Mouse (Mus musculus) forebrain, postnatal 0 days (tissue): Measurements from ENCODE around the gene Gm28043. TPM values are rescaled to one million over a fixed set of nuclear protein-coding genes. Genes with fewer than 3 reads are reported as not detected.
A peak's percentile ranks its signal among the peaks of the same experiment; 100 is the strongest.

Experiments
- ATAC-seq: fragments of 200-750 bp; cut with Nextera tagmentation; 2 replicates; pipeline ENCODE4 v1.8.0; 2017; ENCODE audit warnings: mild to moderate bottlenecking, moderate library complexity
- DNase-seq: peaks from one replicate; pipeline ENCODE4 v3.0.0-alpha.2; 2015
- H3K27ac ChIP-seq: fragments of 300-500 bp; sonication (generic); 2 replicates; pipeline ENCODE4 v1.5.1; 2014; ENCODE audit warnings: low read depth, mild to moderate bottlenecking, antibody characterized with exemption, low read length, moderate library complexity, mixed read lengths
- H3K27me3 ChIP-seq: fragments of 300-500 bp; sonication (generic); 2 replicates; pipeline ENCODE4 v1.6.1; 2014; ENCODE audit warnings: mild to moderate bottlenecking, low read length, mixed read lengths; ENCODE audit not compliant: insufficient read depth
- H3K36me3 ChIP-seq: fragments of 300-500 bp; sonication (generic); 2 replicates; pipeline ENCODE4 v1.6.1; 2014; ENCODE audit warnings: mild to moderate bottlenecking, moderate library complexity; ENCODE audit not compliant: insufficient read depth
- H3K4me1 ChIP-seq: fragments of 300-500 bp; sonication (generic); 2 replicates; pipeline ENCODE4 v1.6.1; 2014; ENCODE audit warnings: antibody characterized with exemption; ENCODE audit not compliant: insufficient read depth
- H3K4me2 ChIP-seq: fragments of 300-500 bp; sonication (generic); 2 replicates; pipeline ENCODE4 v1.6.1; 2014; ENCODE audit warnings: low read depth, mild to moderate bottlenecking, moderate library complexity
- H3K4me3 ChIP-seq: fragments of 300-500 bp; sonication (generic); 2 replicates; pipeline ENCODE4 v1.5.1; 2014; ENCODE audit warnings: low read depth, low read length, mixed read lengths
- H3K9ac ChIP-seq: fragments of 300-500 bp; sonication (generic); 2 replicates; pipeline ENCODE4 v1.6.1; 2014; ENCODE audit warnings: mild to moderate bottlenecking
- H3K9me3 ChIP-seq: fragments of 300-500 bp; sonication (generic); 2 replicates; pipeline ENCODE4 v1.6.1; 2016; ENCODE audit warnings: low read length
- CTCF ChIP-seq: sonication (generic); IDR thresholded peaks from 2 replicates; pipeline ENCODE4 v1.5.1; 2016; ENCODE audit warnings: antibody characterized with exemption, control low read depth, low read depth
- WGBS: fragments of 180-500 bp; shearing (Covaris S2); extraction: QIAGEN DNeasy Blood & Tissue Kit; methylation state at CpG from one replicate; pipeline ENCODE4 v1.1.7; 2014; 5-methylcytosine and 5-hydroxymethylcytosine counted together
- polyA plus RNA-seq: library from polyadenylated mRNA; unstranded; fragments of >200 nt; fragmentation: Nextera tagmentation; extraction: Ambion mirVana; gene quantifications from 2 replicates; pipeline ENCODE4 v1.2.1, GENCODE M21; 2015
- total RNA-seq: library from RNA; depleted of rRNA; stranded (reverse); fragments of >200 nt; gene quantifications from 2 replicates; pipeline ENCODE4 v1.2.3, GENCODE M21; 2014

Gm28043 gene
- total and polyA plus RNA-seq, 2 experiments from 2014 or later = 2.3 to 7.0 TPM

DNA sequence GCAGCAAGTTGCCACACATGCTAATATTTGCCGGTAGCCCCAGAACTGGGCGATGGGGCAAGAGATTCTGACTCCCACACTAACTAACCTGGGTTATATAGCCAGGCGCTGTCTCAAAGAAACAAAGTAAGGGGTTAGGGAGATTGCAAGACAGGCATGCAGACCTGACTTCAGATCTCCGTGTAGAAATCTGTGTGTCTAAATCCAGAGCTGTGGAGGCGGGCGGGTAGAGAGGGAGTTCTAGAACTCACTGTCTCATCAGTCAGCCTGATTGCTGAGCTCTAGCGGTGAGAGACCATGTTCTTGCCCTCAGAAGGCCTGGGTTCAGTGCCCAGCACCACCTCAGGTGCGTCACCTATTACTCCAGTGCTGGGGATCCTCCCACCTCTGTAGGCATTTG lies 8.8 kb downstream of the Gm28043 start:
- H3K27ac ChIP-seq = no peak overlapping the region
- no peaks in the 10 kb centered on the region for H3K9me3 ChIP-seq
- H3K36me3 ChIP-seq = peaks cover 63% of the 10 kb centered on the region
- no peak for DNase-seq
- 95% methylated on average over 8 of the region's 8 CpGs for WGBS
- no peaks in the 10 kb centered on the region for H3K4me1 ChIP-seq
- no peak for TF ChIP-seq CTCF
- no peak overlapping the region for H3K9ac ChIP-seq
- no peak overlapping the region for H3K4me3 ChIP-seq
- H3K4me2 ChIP-seq = no peak overlapping the region
- H3K27me3 ChIP-seq = no peaks in the 10 kb centered on the region
- ATAC-seq = no peak

DNA sequence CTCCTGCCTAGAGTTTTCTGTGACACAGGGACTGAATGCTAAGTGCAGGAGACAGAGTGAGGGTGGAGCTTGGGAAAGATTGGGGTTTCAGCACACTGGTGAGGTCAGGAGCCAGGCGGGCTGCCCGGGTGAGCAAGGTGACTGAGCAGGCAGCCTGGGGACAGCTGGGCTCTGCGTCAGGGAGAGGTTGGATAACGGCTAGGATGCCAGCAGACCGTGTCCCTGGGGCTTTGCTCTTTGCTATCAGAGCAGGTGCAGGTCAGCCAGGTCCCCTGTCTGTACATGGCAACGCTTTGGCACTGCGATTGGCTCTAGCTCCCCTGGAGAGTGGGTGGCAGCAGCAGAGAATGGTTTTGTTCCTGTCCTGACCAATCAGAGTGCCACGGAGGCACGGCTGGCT lies 12.6 kb downstream of the Gm28043 start:
- DNase-seq (no peak), ATAC-seq (no peak)
- Histone ChIP-seq H3K27ac (no peak overlapping the region), H3K4me3 (no peak overlapping the region), H3K9ac (no peak overlapping the region), H3K4me2 (no peak overlapping the region), H3K27me3 (no peaks in the 10 kb centered on the region), H3K4me1 (no peaks in the 10 kb centered on the region), H3K9me3 (no peaks in the 10 kb centered on the region), H3K36me3 (peaks cover 72% of the 10 kb centered on the region)
- TF ChIP-seq CTCF = no peak
- WGBS = 90% methylated on average over 9 of the region's 9 CpGs

- WGBS = 84% methylated on average over 5 of the region's 5 CpGs
- no peak for ATAC-seq
- Histone ChIP-seq H3K4me3 (no peak overlapping the region), H3K9me3 (no peaks in the 10 kb centered on the region), H3K4me2 (no peak overlapping the region), H3K27me3 (no peaks in the 10 kb centered on the region), H3K27ac (no peak overlapping the region), H3K36me3 (peaks cover 72% of the 10 kb centered on the region), H3K9ac (no peak overlapping the region), H3K4me1 (no peaks in the 10 kb centered on the region)
- no peak for DNase-seq
- TF ChIP-seq CTCF = no peak
Measured at GRCm38 (mm10) chr17:29628946-29629345, 14.3 kb downstream of the Gm28043 start.

DNA sequence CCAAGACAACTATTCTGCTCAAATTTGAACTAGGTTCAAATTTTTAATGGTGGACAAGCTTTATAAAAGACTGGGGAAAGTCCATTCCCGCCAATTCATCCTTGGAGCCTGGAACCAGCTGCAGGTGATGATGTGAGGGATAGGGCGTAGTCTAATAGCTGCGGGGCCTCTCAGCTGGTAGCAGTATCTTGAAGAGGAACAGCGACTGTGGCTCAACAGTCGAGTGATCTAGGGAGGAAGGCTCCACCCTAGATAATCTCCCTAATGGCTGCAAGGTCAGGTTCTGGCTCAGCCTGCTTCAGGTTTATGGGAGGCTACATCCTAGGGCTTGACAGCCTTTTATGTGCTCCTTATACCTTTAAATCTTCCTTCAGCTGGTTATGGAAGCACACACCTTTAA lies 14.9 kb downstream of the Gm28043 start:
- Histone ChIP-seq H3K36me3 (peaks cover 74% of the 10 kb centered on the region), H3K9ac (no peak overlapping the region), H3K9me3 (no peaks in the 10 kb centered on the region), H3K4me2 (no peak overlapping the region), H3K4me3 (no peak overlapping the region), H3K27ac (no peak overlapping the region), H3K4me1 (no peaks in the 10 kb centered on the region), H3K27me3 (no peaks in the 10 kb centered on the region)
- DNase-seq (no peak), ATAC-seq (no peak)
- WGBS = 88% methylated on average over 5 of the region's 5 CpGs
- no peak for TF ChIP-seq CTCF

- Histone ChIP-seq H3K27me3 (no peaks in the 10 kb centered on the region), H3K4me3 (no peak overlapping the region), H3K4me2 (no peak overlapping the region), H3K9me3 (no peaks in the 10 kb centered on the region), H3K27ac (no peak overlapping the region), H3K9ac (no peak overlapping the region), H3K36me3 (peaks cover 87% of the 10 kb centered on the region), H3K4me1 (no peaks in the 10 kb centered on the region)
- ATAC-seq (no peak), DNase-seq (no peak)
- TF ChIP-seq CTCF = no peak
- 97% methylated on average over 11 of the region's 11 CpGs for WGBS
Measured at GRCm38 (mm10) chr17:29632312-29632711, 17.6 kb downstream of the Gm28043 start.

DNA sequence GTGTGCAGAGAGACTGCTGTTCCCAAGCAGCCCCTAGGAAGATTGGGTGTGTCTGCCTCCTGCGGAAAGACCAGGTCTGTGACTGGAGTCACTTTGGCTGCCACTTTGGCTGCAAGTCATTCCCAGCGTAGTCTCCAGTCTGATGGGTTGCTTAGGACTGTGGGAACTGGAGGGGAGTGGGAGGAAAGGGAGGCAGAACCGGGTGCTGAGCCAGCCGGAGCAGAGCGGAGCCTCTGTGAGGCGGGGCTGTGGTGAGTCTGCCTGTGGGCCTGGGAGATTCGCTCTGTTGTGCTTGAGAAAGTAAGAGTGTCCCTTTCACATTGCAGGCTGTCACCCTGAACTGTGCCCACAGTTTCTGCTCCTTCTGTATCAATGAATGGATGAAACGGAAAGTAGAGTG lies 20.8 kb downstream of the Gm28043 start:
- no peaks in the 10 kb centered on the region for H3K27me3 ChIP-seq
- no peak overlapping the region for H3K4me3 ChIP-seq
- H3K27ac ChIP-seq = no peak overlapping the region
- no peak for DNase-seq
- H3K4me2 ChIP-seq = no peak overlapping the region
- no peaks in the 10 kb centered on the region for H3K9me3 ChIP-seq
- WGBS = 92% methylated on average over 8 of the region's 8 CpGs
- TF ChIP-seq CTCF = no peak
- ATAC-seq = no peak
- peaks cover 83% of the 10 kb centered on the region for H3K36me3 ChIP-seq
- H3K4me1 ChIP-seq = no peaks in the 10 kb centered on the region
- no peak overlapping the region for H3K9ac ChIP-seq

- 70% methylated on average over 5 of the region's 5 CpGs for WGBS
- no peaks in the 10 kb centered on the region for H3K4me1 ChIP-seq
- TF ChIP-seq CTCF = peak; percentile 73
- H3K4me3 ChIP-seq = no peak overlapping the region
- H3K9ac ChIP-seq = no peak overlapping the region
- ATAC-seq = no peak
- H3K4me2 ChIP-seq = no peak overlapping the region
- no peaks in the 10 kb centered on the region for H3K27me3 ChIP-seq
- DNase-seq = peak; percentile 70
- no peak overlapping the region for H3K27ac ChIP-seq
- H3K36me3 ChIP-seq = peaks cover 83% of the 10 kb centered on the region
- no peaks in the 10 kb centered on the region for H3K9me3 ChIP-seq
Measured at GRCm38 (mm10) chr17:29636118-29636517, 21.4 kb downstream of the Gm28043 start.

DNA sequence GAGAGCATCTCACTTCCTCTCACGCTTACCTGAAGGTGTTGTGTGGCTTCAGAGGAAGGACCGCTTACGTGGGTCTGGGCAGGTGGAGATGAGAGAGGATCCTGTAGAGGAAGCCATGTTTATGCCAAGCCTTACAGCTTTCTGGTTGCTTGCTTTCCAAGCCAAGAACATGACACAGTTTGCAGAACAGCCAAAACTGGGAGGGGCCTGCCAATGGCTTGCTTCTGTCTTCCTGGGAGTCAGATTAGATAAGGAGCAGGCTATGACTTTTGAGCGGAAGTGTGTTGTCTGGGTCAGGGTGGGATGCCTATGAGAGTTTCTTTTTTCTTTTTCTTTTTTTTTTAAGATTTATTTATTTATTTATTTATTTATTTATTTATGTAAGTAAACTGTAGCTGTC lies 22.7 kb downstream of the Gm28043 start:
- no peaks in the 10 kb centered on the region for H3K9me3 ChIP-seq
- WGBS = 81% methylated on average over 4 of the region's 4 CpGs
- DNase-seq = peak; percentile 10
- H3K4me1 ChIP-seq = no peaks in the 10 kb centered on the region
- no peak for TF ChIP-seq CTCF
- no peak overlapping the region for H3K27ac ChIP-seq
- H3K4me3 ChIP-seq = no peak overlapping the region
- ATAC-seq = no peak
- no peak overlapping the region for H3K9ac ChIP-seq
- H3K27me3 ChIP-seq = no peaks in the 10 kb centered on the region
- no peak overlapping the region for H3K4me2 ChIP-seq
- peaks cover 83% of the 10 kb centered on the region for H3K36me3 ChIP-seq
